Mouse (Mus musculus) layer of hippocampus, adult 8-10 months (tissue): Measurements from ENCODE around the gene Ankef1. TPM values are rescaled to one million over a fixed set of nuclear protein-coding genes. Genes with fewer than 3 reads are reported as not detected.

ENCODE experiments used
- DNase-seq, 2 experiments: peaks; one replicate each; pipeline ENCODE4 v3.0.0; 2022; ENCODE audit warnings: low spot score in 2 of 2
- total RNA-seq, 4 experiments: library from RNA; stranded (reverse); gene quantifications; 2 replicates each; pipeline ENCODE4 v1.2.4; 2022

Ankef1 gene
- total RNA-seq, 4 experiments from 2014 or later, result 1.3 to 2.3 (median 2.1) TPM

- DNase-seq, result peak; percentile 31 to 46
Measured at GRCm38 (mm10) chr2:136598743-136599142, 97.0 kb downstream of the Ankef1 start.

GRCm38 (mm10) chr2:136600651-136601170, 99.0 kb downstream of the Ankef1 start:
- no peak for DNase-seq

GRCm38 (mm10) chr2:136601206-136601605, 99.5 kb downstream of the Ankef1 start:
- DNase-seq, result no peak

Other genes with a start within 250 kb of the Ankef1 start
- gene Pak7, start 113.9 kb upstream of the Ankef1 start, total RNA-seq, result 10 to 100 TPM; 22.8 to 26.8 (median 25.9) TPM
- 1,000 to 10,000 TPM; 2,063 to 2,148 (median 2,094) TPM for gene Snap25, start 211.5 kb downstream of the Ankef1 start, total RNA-seq